Mouse (Mus musculus) heart, adult 2 months (tissue): Measurements from ENCODE around the gene Hcrtr1.

Experiments
- CTCF ChIP-seq: fragments of 200-600 bp; IDR thresholded peaks from 2 replicates; pipeline ENCODE4 v1.8.1; 2022; ENCODE audit warnings: antibody characterized with exemption, mild to moderate bottlenecking, moderate library complexity
- EP300 ChIP-seq: fragments of 200-500 bp; IDR thresholded peaks from 2 replicates; pipeline ENCODE4 v1.6.1; 2011; ENCODE audit warnings: low read depth, low read length, control low read depth; ENCODE audit not compliant: insufficient read depth
- POLR2A ChIP-seq: fragments of 200-500 bp; IDR thresholded peaks from 2 replicates; pipeline ENCODE4 v1.6.1; 2011; ENCODE audit warnings: mild to moderate bottlenecking, low read depth, low read length, control low read depth; ENCODE audit not compliant: insufficient read depth

- no peak for TF ChIP-seq CTCF
- TF ChIP-seq POLR2A: no peak
- no peak for TF ChIP-seq EP300
Measured at GRCm38 (mm10) chr4:130177536-130177935, 38.4 kb upstream of the Hcrtr1 start.
